Mouse (Mus musculus) thymus, postnatal 10 days (tissue): ENCODE data around the gene Gmpr2.

Experiments used
- DNase-seq, 2 experiments: peaks; one replicate each; pipeline ENCODE4 v3.0.0; 2021; ENCODE audit warnings: low spot score in 2 of 2

Gene Gmpr2

DNA sequence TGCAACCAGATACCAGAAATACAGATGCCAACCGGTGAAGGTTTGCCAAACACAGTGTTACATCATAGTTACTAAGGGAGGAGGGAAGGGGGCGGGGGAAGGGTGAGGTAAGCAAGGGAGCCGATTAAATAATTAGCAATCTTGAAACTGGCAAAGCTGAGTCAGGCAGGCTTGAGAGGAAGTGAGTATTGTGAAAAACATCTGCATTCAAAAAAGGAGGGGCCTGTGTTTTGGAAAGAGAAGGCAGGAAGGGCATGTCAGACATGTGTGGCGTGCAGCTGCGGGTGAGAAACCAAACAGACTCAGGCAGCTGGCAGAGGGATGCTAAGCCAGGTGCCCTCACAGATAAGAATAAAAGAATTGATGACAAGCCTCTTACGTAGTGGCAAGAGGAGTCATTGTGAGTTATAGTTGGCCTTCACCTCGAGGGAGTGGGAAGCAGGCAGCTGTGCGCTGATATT is 52.7 kb downstream of the Gmpr2 start:
- peak; percentile 76 to 82 for DNase-seq

DNA sequence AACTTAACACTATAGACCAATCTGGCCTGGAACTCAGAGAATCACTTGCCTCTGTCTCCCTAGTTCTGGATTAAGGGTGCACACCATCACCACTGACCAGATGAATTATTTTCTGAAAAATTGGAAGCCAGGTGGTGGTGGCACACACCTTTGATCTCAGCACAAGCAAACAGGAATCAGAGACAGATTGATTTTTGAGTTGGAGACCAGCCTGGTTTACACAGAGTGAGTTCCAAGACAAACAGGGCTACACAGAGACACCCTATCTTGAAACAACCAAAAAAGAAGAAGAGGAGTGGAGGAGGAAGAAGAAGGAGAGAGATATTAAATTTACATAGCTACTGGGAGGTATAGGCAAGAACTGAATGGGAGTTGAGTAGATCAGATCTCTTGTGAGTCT is 54.5 kb downstream of the Gmpr2 start:
- DNase-seq: no peak

DNA sequence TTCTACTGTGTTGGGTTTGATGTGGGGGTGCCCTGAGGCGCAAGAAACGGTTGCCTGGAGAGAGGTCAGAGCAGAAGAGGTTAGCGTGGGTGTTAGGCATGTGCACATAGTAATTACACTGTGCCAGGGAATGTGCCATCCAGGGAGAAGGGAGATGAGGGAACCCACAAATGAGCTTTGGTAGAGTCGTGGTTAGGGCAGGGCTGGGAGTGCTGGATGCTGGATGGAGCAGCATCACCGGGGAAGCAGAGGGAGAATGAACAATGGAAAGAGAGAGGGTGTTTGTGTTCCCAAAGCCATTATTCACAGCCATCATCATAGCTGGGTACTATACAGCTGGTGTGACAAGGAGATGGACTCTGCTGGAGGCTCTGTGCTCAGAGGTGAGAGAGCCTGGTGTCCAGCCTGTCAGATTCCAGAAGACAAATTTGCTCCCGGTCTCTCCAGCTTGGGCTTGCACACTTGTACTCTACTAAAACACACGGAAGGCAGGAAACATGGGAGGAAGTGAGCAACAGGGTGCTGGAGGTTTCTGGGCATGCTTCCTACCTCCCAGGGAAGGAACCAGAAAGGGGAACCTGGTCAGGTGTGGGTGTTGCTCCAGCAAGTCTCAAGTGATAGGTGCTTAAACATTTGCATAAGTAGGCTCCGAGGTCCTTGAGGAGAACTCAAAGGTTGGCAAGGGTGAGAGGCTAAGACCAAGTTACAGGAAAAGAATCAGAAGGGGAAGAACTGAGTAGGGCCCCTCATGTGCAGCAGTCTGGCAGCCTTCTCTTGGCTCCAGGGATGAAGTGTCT is 56.3 kb downstream of the Gmpr2 start:
- no peak for DNase-seq
